Mouse (Mus musculus) kidney, postnatal 25 days (tissue): ENCODE data around the gene Klhdc10.

ENCODE experiments used
- DNase-seq, 2 experiments: peaks; one replicate each; pipeline ENCODE4 v3.0.0; 2021; ENCODE audit warnings: mixed read lengths in 2 of 2

Gene Klhdc10

GRCm38 (mm10) chr6:30469370-30469769 is 67.7 kb downstream of the Klhdc10 start:
- DNase-seq: no peak

- DNase-seq: no peak
These were observed 70.0 kb downstream of the Klhdc10 start for GRCm38 (mm10) chr6:30471706-30472105.

GRCm38 (mm10) chr6:30476025-30476765 is 74.5 kb downstream of the Klhdc10 start:
- no peak for DNase-seq

- DNase-seq: no peak
These were observed 75.6 kb downstream of the Klhdc10 start for GRCm38 (mm10) chr6:30477210-30477714.

GRCm38 (mm10) chr6:30477784-30478183 is 76.1 kb downstream of the Klhdc10 start:
- no peak for DNase-seq

DNA sequence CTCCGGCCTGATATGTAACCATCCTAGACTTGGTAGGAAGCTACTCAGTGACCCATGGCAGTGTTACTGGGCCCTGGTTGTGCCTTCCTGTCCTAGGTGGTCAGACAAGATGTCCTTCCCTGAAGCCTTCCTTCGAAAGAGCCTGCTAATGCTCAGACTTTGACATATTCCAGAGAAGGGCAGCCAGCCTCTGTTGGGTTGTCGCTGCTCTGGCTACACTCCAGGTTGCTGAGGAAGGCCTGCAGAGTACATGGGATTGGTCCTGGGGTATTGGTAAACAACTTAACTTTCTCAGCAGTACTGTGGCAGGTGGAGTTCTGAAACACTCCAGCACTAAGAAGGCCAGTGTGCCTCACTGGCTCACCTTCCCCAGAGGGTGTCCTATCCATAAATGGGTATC is 77.8 kb downstream of the Klhdc10 start:
- DNase-seq: no peak

GRCm38 (mm10) chr6:30482908-30483307 is 81.2 kb downstream of the Klhdc10 start:
- DNase-seq: no peak

GRCm38 (mm10) chr6:30486504-30486903 is 84.8 kb downstream of the Klhdc10 start:
- no peak for DNase-seq

GRCm38 (mm10) chr6:30499049-30499448 is 97.4 kb downstream of the Klhdc10 start:
- no peak for DNase-seq
